10 mouse cellular contexts compared by ENCODE assay signal in genomic region chr2:152395271-152395920, GRCm38 (mm10). TPM values are rescaled to one million over a fixed set of nuclear protein-coding genes. Genes with fewer than 3 reads are reported as not detected.
A peak's percentile ranks its signal among the peaks of the same experiment; 100 is the strongest.
DNase-seq lines count a peak whose midpoint lies in the region; ATAC-seq and TF ChIP-seq lines count a peak whose summit lies in the region.
"Had no signal": no experiment of that assay in that cellular context is flagged by ENCODE, and none has a peak within 500 bp of the region (broad histone marks: within the 10 kb centered on the region; RNA-seq: fewer than 3 reads in every experiment).

No protein-coding gene starts in this region.

- no peak for TF ChIP-seq CTCF in kidney, adult 2 months (conservative IDR thresholded peaks at IDR 0.05; ENCODE audit: insufficient read depth, insufficient read length, low read depth, low read length)

- H3K4me2 ChIP-seq in embryonic facial prominence, embryonic 11.5 days (ENCODE audit: low read depth, low read length) = peak overlapping the region; percentile 83
- peak overlapping the region; percentile 96 for H3K4me2 ChIP-seq in hindbrain, embryonic 14.5 days (replicated peaks)
- peak overlapping the region; percentile 93 for H3K4me2 ChIP-seq in midbrain, embryonic 15.5 days

- H3K9ac ChIP-seq in embryonic facial prominence, embryonic 11.5 days (replicated peaks; ENCODE audit: low read length) = peak overlapping the region; percentile 46
- H3K9ac ChIP-seq in hindbrain, embryonic 14.5 days = peak overlapping the region; percentile 96
- peak overlapping the region; percentile 99 for H3K9ac ChIP-seq in midbrain, embryonic 15.5 days

- H3K4me3 ChIP-seq in kidney, adult 2 months (ENCODE audit: insufficient read depth, low read depth, low read length) = peak overlapping the region; percentile 88; the same call in 1 of the 2 replicates
- H3K4me3 ChIP-seq in embryonic facial prominence, embryonic 11.5 days (ENCODE audit: low read depth, low read length) = peak overlapping the region; percentile 95
- H3K4me3 ChIP-seq in hindbrain, embryonic 14.5 days (replicated peaks; ENCODE audit: low read length) = peak overlapping the region; percentile 97
- peak overlapping the region; percentile 89 for H3K4me3 ChIP-seq in midbrain, embryonic 15.5 days

- no peak for ATAC-seq in embryonic facial prominence, embryonic 11.5 days (replicated peaks; ENCODE audit: insufficient number of reproducible peaks, low FRiP score, low TSS enrichment, low read depth)
- no peak for ATAC-seq in hindbrain, embryonic 14.5 days (ENCODE audit: low FRiP score)
- ATAC-seq in midbrain, embryonic 15.5 days (replicated peaks) = no peak

- H3K4me1 ChIP-seq in kidney, adult 2 months (ENCODE audit: control insufficient read depth, insufficient read depth, low read length) = no peaks in the 10 kb centered on the region; the same call in 1 of the 2 replicates
- no peaks in the 10 kb centered on the region for H3K4me1 ChIP-seq in embryonic facial prominence, embryonic 11.5 days (ENCODE audit: control insufficient read depth, insufficient read depth, low read length)
- peaks cover 37% of the 10 kb centered on the region for H3K4me1 ChIP-seq in hindbrain, embryonic 14.5 days (replicated peaks; ENCODE audit: control insufficient read depth, insufficient read depth, low read length)
- peaks cover 48% of the 10 kb centered on the region for H3K4me1 ChIP-seq in midbrain, embryonic 15.5 days

- peak; percentile 9 for DNase-seq in kidney, adult 2 months
- DNase-seq in kidney, adult 11 months = no peak
- DNase-seq in embryonic facial prominence, embryonic 11.5 days (ENCODE audit: low spot score) = no peak
- DNase-seq in hindbrain, embryonic 14.5 days (ENCODE audit: low spot score) = no peak
- no peak for DNase-seq in adrenal gland, adult 8-10 months
- DNase-seq in retina, embryonic 14.5 days (ENCODE audit: low spot score) = no peak
- DNase-seq in gastrocnemius, postnatal 10 days = no peak

- TF ChIP-seq POLR2A in kidney, adult 2 months (IDR thresholded peaks at IDR 0.05; ENCODE audit: low read depth, low read length) = no peak

- H3K27me3 ChIP-seq in kidney, adult 2 months (replicated peaks; ENCODE audit: control insufficient read depth, insufficient read depth, low read length) = no peaks in the 10 kb centered on the region
- H3K27me3 ChIP-seq in embryonic facial prominence, embryonic 11.5 days (ENCODE audit: control insufficient read depth, insufficient read depth, low read length) = no peaks in the 10 kb centered on the region
- H3K27me3 ChIP-seq in hindbrain, embryonic 14.5 days (ENCODE audit: control insufficient read depth, insufficient read depth, low read length) = no peaks in the 10 kb centered on the region
- H3K27me3 ChIP-seq in midbrain, embryonic 15.5 days (replicated peaks) = no peaks in the 10 kb centered on the region

- WGBS in kidney, adult 2 months = 41% methylated on average over 13 of the region's 13 CpGs
- WGBS in embryonic facial prominence, embryonic 11.5 days = 18% methylated on average over 13 of the region's 13 CpGs
- 29% methylated on average over 13 of the region's 13 CpGs for WGBS in hindbrain, embryonic 14.5 days
- WGBS in midbrain, embryonic 15.5 days = 22% methylated on average over 13 of the region's 13 CpGs

- no peak overlapping the region for H3K27ac ChIP-seq in kidney, adult 2 months (ENCODE audit: insufficient read depth, low read depth, low read length)
- no peak overlapping the region for H3K27ac ChIP-seq in embryonic facial prominence, embryonic 11.5 days (replicated peaks; ENCODE audit: low read depth, low read length)
- H3K27ac ChIP-seq in hindbrain, embryonic 14.5 days = peak overlapping the region; percentile 100
- peak overlapping the region; percentile 100 for H3K27ac ChIP-seq in midbrain, embryonic 15.5 days

- no peaks in the 10 kb centered on the region for H3K36me3 ChIP-seq in kidney, adult 2 months (ENCODE audit: control insufficient read depth, insufficient read depth, low read length)
- H3K36me3 ChIP-seq in embryonic facial prominence, embryonic 11.5 days (replicated peaks; ENCODE audit: control insufficient read depth, insufficient read depth, low read depth, low read length) = no peaks in the 10 kb centered on the region
- no peaks in the 10 kb centered on the region; the same call in 1 of the 2 replicates for H3K36me3 ChIP-seq in hindbrain, embryonic 14.5 days (replicated peaks; ENCODE audit: control insufficient read depth, insufficient read depth)
- no peaks in the 10 kb centered on the region for H3K36me3 ChIP-seq in midbrain, embryonic 15.5 days (replicated peaks)

- no peaks in the 10 kb centered on the region for H3K9me3 ChIP-seq in embryonic facial prominence, embryonic 11.5 days (replicated peaks; ENCODE audit: control insufficient read depth, low read length)
- no peaks in the 10 kb centered on the region for H3K9me3 ChIP-seq in hindbrain, embryonic 14.5 days (ENCODE audit: control insufficient read depth, low read length)
- H3K9me3 ChIP-seq in midbrain, embryonic 15.5 days = no peaks in the 10 kb centered on the region

RNA-seq across cellular contexts. Expression of gene Sox12, which starts 2.5 kb away (rescaled TPM):
- 9.1 and 9.5 TPM in 2 replicates for polyA plus RNA-seq in kidney, adult 2 months (2012; rRNA removed)
- polyA plus RNA-seq in embryonic facial prominence, embryonic 11.5 days (2014; fragmentation: Nextera tagmentation; extraction: Ambion mirVana) = 19.6 and 20.7 TPM in 2 replicates
- polyA plus RNA-seq in hindbrain, embryonic 14.5 days (2014; fragmentation: Nextera tagmentation; extraction: Ambion mirVana) = 18.8 and 19.5 TPM in 2 replicates
- polyA plus RNA-seq in midbrain, embryonic 15.5 days (2015; fragmentation: Nextera tagmentation; extraction: Ambion mirVana) = 15.4 and 17.0 TPM in 2 replicates
- total RNA-seq in adrenal gland, adult 8-10 months (2022) = 10 to 100 TPM in 3 of 4 experiments, 1 to 10 TPM in 1; 9.9 to 16.8 (median 12.6) TPM
- total RNA-seq in gastrocnemius, postnatal 10 days (2021) = 1 to 10 TPM; 6.7 to 9.4 TPM

RNA-seq across cellular contexts. Expression of gene Nrsn2, which starts 19.0 kb away (rescaled TPM):
- 0.12 and 0.50 TPM in 2 replicates for polyA plus RNA-seq in kidney, adult 2 months (2012; rRNA removed)
- polyA plus RNA-seq in embryonic facial prominence, embryonic 11.5 days (2014; fragmentation: Nextera tagmentation; extraction: Ambion mirVana) = 3.0 and 4.2 TPM in 2 replicates
- 48.0 and 56.9 TPM in 2 replicates for polyA plus RNA-seq in hindbrain, embryonic 14.5 days (2014; fragmentation: Nextera tagmentation; extraction: Ambion mirVana)
- 49.4 and 51.0 TPM in 2 replicates for polyA plus RNA-seq in midbrain, embryonic 15.5 days (2015; fragmentation: Nextera tagmentation; extraction: Ambion mirVana)
- total RNA-seq in adrenal gland, adult 8-10 months (2022) = 10 to 100 TPM in 1 of 4 experiments, 1 to 10 TPM in 3; 5.3 to 11.3 (median 8.1) TPM
- total RNA-seq in gastrocnemius, postnatal 10 days (2021) = under 1 TPM in 1 of 2 experiments, not detected in 1; 0.18 TPM
- total RNA-seq: heart, postnatal 36 days had no signal
- polyA plus RNA-seq: spleen, adult 2 months had no signal

RNA-seq across cellular contexts. Expression of gene Zcchc3, which starts 19.4 kb away (rescaled TPM):
- 3.8 and 4.3 TPM in 2 replicates for polyA plus RNA-seq in kidney, adult 2 months (2012; rRNA removed)
- 61.6 and 67.7 TPM in 2 replicates for polyA plus RNA-seq in embryonic facial prominence, embryonic 11.5 days (2014; fragmentation: Nextera tagmentation; extraction: Ambion mirVana)
- polyA plus RNA-seq in hindbrain, embryonic 14.5 days (2014; fragmentation: Nextera tagmentation; extraction: Ambion mirVana) = 16.5 and 17.2 TPM in 2 replicates
- 18.0 and 20.2 TPM in 2 replicates for polyA plus RNA-seq in midbrain, embryonic 15.5 days (2015; fragmentation: Nextera tagmentation; extraction: Ambion mirVana)
- total RNA-seq in adrenal gland, adult 8-10 months (2022) = 10 to 100 TPM in 1 of 4 experiments, 1 to 10 TPM in 3; 7.9 to 11.2 (median 9.2) TPM
- total RNA-seq in gastrocnemius, postnatal 10 days (2021) = 1 to 10 TPM; 4.7 to 5.6 TPM

RNA-seq across cellular contexts. Expression of gene 6820408C15Rik, which starts 20.0 kb away (rescaled TPM):
- 0.69 and 0.78 TPM in 2 replicates for polyA plus RNA-seq in kidney, adult 2 months (2012; rRNA removed)
- 0.17 and 0.24 TPM in 2 replicates for polyA plus RNA-seq in embryonic facial prominence, embryonic 11.5 days (2014; fragmentation: Nextera tagmentation; extraction: Ambion mirVana)
- 2.5 and 3.8 TPM in 2 replicates for polyA plus RNA-seq in hindbrain, embryonic 14.5 days (2014; fragmentation: Nextera tagmentation; extraction: Ambion mirVana)
- polyA plus RNA-seq in midbrain, embryonic 15.5 days (2015; fragmentation: Nextera tagmentation; extraction: Ambion mirVana) = 1.9 and 2.5 TPM in 2 replicates
- total RNA-seq in adrenal gland, adult 8-10 months (2022) = under 1 TPM; 0.32 to 0.51 (median 0.42) TPM
- total RNA-seq in gastrocnemius, postnatal 10 days (2021) = not detected

RNA-seq across cellular contexts. Expression of gene Trib3, which starts 51.6 kb away (rescaled TPM):
- polyA plus RNA-seq in kidney, adult 2 months (2012; rRNA removed) = 1.4 and 1.5 TPM in 2 replicates
- polyA plus RNA-seq in embryonic facial prominence, embryonic 11.5 days (2014; fragmentation: Nextera tagmentation; extraction: Ambion mirVana) = 1.4 and 1.7 TPM in 2 replicates
- 0.95 and 1.0 TPM in 2 replicates for polyA plus RNA-seq in hindbrain, embryonic 14.5 days (2014; fragmentation: Nextera tagmentation; extraction: Ambion mirVana)
- 1.9 and 2.0 TPM in 2 replicates for polyA plus RNA-seq in midbrain, embryonic 15.5 days (2015; fragmentation: Nextera tagmentation; extraction: Ambion mirVana)
- 10 to 100 TPM in 2 of 4 experiments, 1 to 10 TPM in 2; 2.8 to 11.3 (median 6.9) TPM for total RNA-seq in adrenal gland, adult 8-10 months (2022)
- 1 to 10 TPM; 1.3 to 1.5 TPM for total RNA-seq in gastrocnemius, postnatal 10 days (2021)

Comparison
In these comparisons a context has a peak if more than half of its experiments do, and no peak if none do; other contexts are left out.
1. H3K27ac ChIP-seq: peak in hindbrain, embryonic 14.5 days (single experiment) and midbrain, embryonic 15.5 days (single experiment); none in kidney, adult 2 months (single experiment) and embryonic facial prominence, embryonic 11.5 days (single experiment).
2. H3K9ac ChIP-seq: peak in every context shown above with its lines; median percentile 99 in midbrain, embryonic 15.5 days; 96 in hindbrain, embryonic 14.5 days; 46 in embryonic facial prominence, embryonic 11.5 days.
3. Peak in every context shown above with its lines, with median percentiles within 50 percentile points of each other: H3K4me3 ChIP-seq and H3K4me2 ChIP-seq.